Mouse (Mus musculus) kidney, adult 2 months (tissue): ENCODE measurements around the gene Hes1.

Experiments used
- CTCF ChIP-seq: fragments of 200-500 bp; conservative IDR thresholded peaks from 2 replicates; pipeline ENCODE4 v1.5.1; 2011; ENCODE audit warnings: low read depth, mild to moderate bottlenecking, control low read depth, low read length, moderate library complexity, mixed read lengths; ENCODE audit not compliant: insufficient read depth, insufficient read length
- POLR2A ChIP-seq: fragments of 200-500 bp; IDR thresholded peaks from one replicate; pipeline ENCODE4 v1.6.1; 2011; ENCODE audit warnings: low read depth, low read length, control low read depth

DNA sequence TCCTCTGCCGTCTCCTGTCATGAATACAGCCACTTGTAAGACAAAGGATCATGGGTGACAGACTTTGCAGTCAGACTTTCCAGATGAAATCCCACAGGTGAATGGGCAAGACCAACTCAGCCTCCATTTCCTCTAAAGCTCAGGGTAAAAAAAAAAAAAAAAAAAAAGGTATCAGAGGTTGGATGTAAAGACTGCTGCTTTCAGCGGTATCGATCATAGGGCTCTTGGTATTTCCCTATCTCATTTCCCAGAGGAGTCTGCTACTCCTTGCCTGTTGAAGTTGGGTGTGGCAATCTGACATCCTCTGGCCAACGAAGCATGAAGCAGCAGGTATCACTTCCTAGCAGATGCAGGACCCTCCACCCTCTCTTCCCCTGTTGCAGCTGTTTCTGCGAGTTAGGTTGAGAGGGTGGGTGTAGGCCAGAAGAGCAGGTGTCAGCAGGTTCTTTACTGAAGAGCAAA lies 29.2 kb upstream of the Hes1 start:
- no peak for TF ChIP-seq POLR2A
- no peak for TF ChIP-seq CTCF
